13 mouse cellular contexts compared by ENCODE assay signal in the genomic region with DNA sequence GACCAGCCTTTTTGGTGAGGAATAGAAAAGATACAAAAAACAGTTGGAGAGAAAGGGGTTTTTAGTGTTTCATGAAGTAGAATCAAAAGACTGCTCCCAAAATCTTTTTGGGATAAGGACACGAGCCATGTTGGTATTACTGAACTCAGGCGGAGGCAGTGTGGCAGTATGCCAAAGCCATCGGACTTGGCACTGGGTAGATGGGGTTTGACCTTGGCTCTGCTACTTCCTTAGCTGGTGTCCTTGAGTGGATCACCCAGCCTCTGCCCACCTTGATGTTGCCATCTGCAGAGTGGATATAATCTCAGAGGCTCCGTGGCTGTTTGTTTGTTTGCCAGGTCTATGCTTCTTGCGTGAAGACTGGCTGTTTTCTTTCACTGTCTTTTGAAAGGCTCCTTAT. TPM values are rescaled to one million over a fixed set of nuclear protein-coding genes. Genes with fewer than 3 reads are reported as not detected.
DNase-seq lines count a peak whose midpoint lies in the region; ATAC-seq and TF ChIP-seq lines count a peak whose summit lies in the region.
"Had no signal": no experiment of that assay in that cellular context is flagged by ENCODE, and none has a peak within 500 bp of the region (broad histone marks: within the 10 kb centered on the region; RNA-seq: fewer than 3 reads in every experiment).

No protein-coding gene starts in this region.

- no peak overlapping the region for H3K27ac ChIP-seq in heart, postnatal 0 days (ENCODE audit: low read depth)
- no peak overlapping the region for H3K27ac ChIP-seq in heart, adult 2 months
- no peak overlapping the region for H3K27ac ChIP-seq in lung, postnatal 0 days (ENCODE audit: low read length)
- no peak overlapping the region for H3K27ac ChIP-seq in hindbrain, embryonic 13.5 days
- H3K27ac ChIP-seq: embryonic facial prominence, embryonic 13.5 days; macrophage had no signal

- WGBS in heart, postnatal 0 days = 44% methylated on average over 5 of the region's 5 CpGs
- WGBS in heart, adult 2 months = 52% methylated on average over 5 of the region's 5 CpGs
- WGBS in lung, postnatal 0 days = 45% methylated on average over 5 of the region's 5 CpGs
- 89% methylated on average over 5 of the region's 5 CpGs for WGBS in hindbrain, embryonic 13.5 days

- no peak overlapping the region for H3K9ac ChIP-seq in heart, postnatal 0 days (replicated peaks; ENCODE audit: low read depth, low read length)
- no peak overlapping the region for H3K9ac ChIP-seq in heart, adult 2 months (ENCODE audit: low read depth, low read length)
- H3K9ac ChIP-seq in lung, postnatal 0 days (replicated peaks; ENCODE audit: low read depth) = no peak overlapping the region
- no peak overlapping the region for H3K9ac ChIP-seq in hindbrain, embryonic 13.5 days
- H3K9ac ChIP-seq: embryonic facial prominence, embryonic 13.5 days; forebrain, postnatal 0 days had no signal

- TF ChIP-seq EP300 in heart, postnatal 0 days (IDR thresholded peaks at IDR 0.05; ENCODE audit: low read depth) = no peak
- no peak for TF ChIP-seq EP300 in heart, adult 2 months (IDR thresholded peaks at IDR 0.05; ENCODE audit: insufficient read depth, low read depth, low read length)
- no peak for TF ChIP-seq EP300 in lung, postnatal 0 days (IDR thresholded peaks at IDR 0.05)

- no peak for TF ChIP-seq POLR2A in heart, adult 2 months (IDR thresholded peaks at IDR 0.05; ENCODE audit: insufficient read depth, low read depth, low read length)

- H3K79me2 ChIP-seq in heart, adult 2 months (replicated peaks; ENCODE audit: control insufficient read depth, insufficient read depth, low read length) = peaks cover 9% of the 10 kb centered on the region

- peak; percentile 10 for DNase-seq in heart, postnatal 0 days (ENCODE audit: low spot score)
- DNase-seq in heart, adult 2 months = no peak
- peak; percentile 28 for DNase-seq in lung, postnatal 10 days
- DNase-seq in lung, postnatal 0 days (ENCODE audit: low spot score) = no peak
- DNase-seq in brain, adult 2 months (ENCODE audit: low read depth, low spot score) = peak; percentile 67
- DNase-seq in testis, postnatal 10 days (ENCODE audit: low spot score) = peak; percentile 75
- DNase-seq: forebrain, postnatal 0 days; thymus, postnatal 36 days had no signal

- H3K4me2 ChIP-seq in heart, postnatal 0 days (ENCODE audit: low read depth, low read length) = no peak overlapping the region
- H3K4me2 ChIP-seq in lung, postnatal 0 days (replicated peaks; ENCODE audit: low read depth, low read length) = no peak overlapping the region
- no peak overlapping the region for H3K4me2 ChIP-seq in hindbrain, embryonic 13.5 days
- H3K4me2 ChIP-seq: embryonic facial prominence, embryonic 13.5 days had no signal

- no peaks in the 10 kb centered on the region for H3K36me3 ChIP-seq in heart, postnatal 0 days (replicated peaks; ENCODE audit: control insufficient read depth, insufficient read depth, low read length)
- no peaks in the 10 kb centered on the region for H3K36me3 ChIP-seq in heart, adult 2 months (ENCODE audit: control insufficient read depth, insufficient read depth, low read length)
- no peaks in the 10 kb centered on the region for H3K36me3 ChIP-seq in lung, postnatal 0 days (ENCODE audit: insufficient read depth, low read length)
- no peaks in the 10 kb centered on the region for H3K36me3 ChIP-seq in hindbrain, embryonic 13.5 days

- H3K4me1 ChIP-seq in heart, postnatal 0 days (ENCODE audit: control insufficient read depth, insufficient read depth) = peaks cover 55% of the 10 kb centered on the region
- H3K4me1 ChIP-seq in heart, adult 2 months (ENCODE audit: control insufficient read depth, insufficient read depth, low read length) = peaks cover 35% of the 10 kb centered on the region
- H3K4me1 ChIP-seq in lung, postnatal 0 days (ENCODE audit: insufficient read depth, low read depth, low read length) = peaks cover 14% of the 10 kb centered on the region; the same call in 1 of the 2 replicates
- peaks cover 61% of the 10 kb centered on the region for H3K4me1 ChIP-seq in hindbrain, embryonic 13.5 days (replicated peaks)

- ATAC-seq in heart, postnatal 0 days (ENCODE audit: insufficient read depth, low read depth) = no peak; the same call in 1 of the 2 replicates
- no peak for ATAC-seq in lung, postnatal 0 days
- no peak for ATAC-seq in hindbrain, embryonic 13.5 days (ENCODE audit: low FRiP score)
- ATAC-seq: forebrain, postnatal 0 days; hindbrain, embryonic 16.5 days had no signal

- intact Hi-C loops in heart, adult 2 months (cut with DNase I) = no loop called here

- TF ChIP-seq CTCF in heart, postnatal 0 days (IDR thresholded peaks at IDR 0.05; ENCODE audit: low read depth) = no peak
- no peak for TF ChIP-seq CTCF in heart, adult 2 months (IDR thresholded peaks at IDR 0.05)
- TF ChIP-seq CTCF in lung, postnatal 0 days (IDR thresholded peaks at IDR 0.05) = no peak

- H3K4me3 ChIP-seq in heart, postnatal 0 days (ENCODE audit: low read depth, low read length) = no peak overlapping the region
- H3K4me3 ChIP-seq in heart, adult 2 months = no peak overlapping the region
- no peak overlapping the region for H3K4me3 ChIP-seq in lung, postnatal 0 days (ENCODE audit: low read depth, low read length)
- no peak overlapping the region for H3K4me3 ChIP-seq in hindbrain, embryonic 13.5 days
- H3K4me3 ChIP-seq: embryonic facial prominence, embryonic 13.5 days had no signal

- H3K9me3 ChIP-seq in heart, postnatal 0 days (replicated peaks; ENCODE audit: control insufficient read depth, low read length) = no peaks in the 10 kb centered on the region
- H3K9me3 ChIP-seq in lung, postnatal 0 days (ENCODE audit: low read length) = no peaks in the 10 kb centered on the region
- H3K9me3 ChIP-seq in hindbrain, embryonic 13.5 days = no peaks in the 10 kb centered on the region
- H3K9me3 ChIP-seq: embryonic facial prominence, embryonic 13.5 days had no signal

- H3K27me3 ChIP-seq in heart, postnatal 0 days (ENCODE audit: control insufficient read depth, insufficient read depth, low read length) = no peaks in the 10 kb centered on the region
- no peaks in the 10 kb centered on the region for H3K27me3 ChIP-seq in heart, adult 2 months (ENCODE audit: control insufficient read depth, insufficient read depth, low read length)
- H3K27me3 ChIP-seq in lung, postnatal 0 days (replicated peaks; ENCODE audit: insufficient read depth, low read length) = no peaks in the 10 kb centered on the region
- H3K27me3 ChIP-seq in hindbrain, embryonic 13.5 days = no peaks in the 10 kb centered on the region
- H3K27me3 ChIP-seq: CH12.LX; embryonic facial prominence, embryonic 13.5 days had no signal

RNA-seq across cellular contexts. Expression of a gene that starts 11.8 kb away (rescaled TPM):
- total RNA-seq in heart, postnatal 0 days (2014; rRNA removed; ENCODE audit: low replicate concordance) = 31.7 and 32.8 TPM in 2 replicates
- 71.5 and 76.0 TPM in 2 replicates for polyA plus RNA-seq in heart, postnatal 0 days (2015; fragmentation: Nextera tagmentation; extraction: Ambion mirVana)
- total RNA-seq in heart, adult 2 months (2021) = 10 to 100 TPM; 50.9 to 56.0 TPM
- 13.6 and 22.4 TPM in 2 replicates for polyA plus RNA-seq in heart, adult 2 months (2012; rRNA removed)
- 60.3 and 74.8 TPM in 2 replicates for polyA plus RNA-seq in lung, postnatal 0 days (2015; fragmentation: Nextera tagmentation; extraction: Ambion mirVana)
- polyA plus RNA-seq in hindbrain, embryonic 13.5 days (2015; fragmentation: Nextera tagmentation; extraction: Ambion mirVana) = 126 and 132 TPM in 2 replicates

Comparison
In these comparisons a context has a peak if more than half of its experiments do, and no peak if none do; other contexts are left out.
1. DNase-seq: peak in heart, postnatal 0 days (single experiment), lung, postnatal 10 days (single experiment), brain, adult 2 months (single experiment) and testis, postnatal 10 days (single experiment); none in heart, adult 2 months (0 of 2) and lung, postnatal 0 days (single experiment).